Mouse (Mus musculus): ENCODE measurements at regions not wholly inside any gene's neighbourhood (a gene's known extent, or its start where the extent isn't known, plus 50 kb on each side); places are given as distances from the start of the nearest gene placed in this dataset.
"Not testable (repeated sequence)": the region's sequence is repeated elsewhere in the genome, so short reads cannot be mapped to it uniquely, and the experiment has no call there.

DNA sequence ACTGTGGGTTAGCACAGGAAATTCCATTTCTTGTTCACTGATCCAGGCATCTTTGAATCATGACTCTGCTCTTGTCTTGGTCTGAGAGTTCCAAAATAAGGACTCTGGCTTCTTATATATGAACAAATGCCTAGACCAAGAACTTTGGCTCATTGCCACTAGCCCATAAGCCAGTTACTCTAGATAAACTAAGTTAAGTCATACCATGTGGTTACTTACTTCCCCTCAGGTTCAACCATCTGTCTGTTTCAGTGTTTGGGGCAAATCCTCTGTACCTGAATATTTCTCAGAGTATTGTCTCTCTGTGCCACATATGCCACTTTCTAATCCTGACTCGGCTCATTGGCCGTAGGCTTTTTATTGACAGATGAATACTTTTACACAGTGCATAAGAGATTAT lies 454.7 kb upstream of the Tbl1xr1 start:
- no peak for DNase-seq (ENCODE audit: low read depth)

- DNase-seq (ENCODE audit: low read depth) = no peak
Observed at GRCm38 (mm10) chr3:21625039-21625438, 451.4 kb upstream of the Tbl1xr1 start.

DNA sequence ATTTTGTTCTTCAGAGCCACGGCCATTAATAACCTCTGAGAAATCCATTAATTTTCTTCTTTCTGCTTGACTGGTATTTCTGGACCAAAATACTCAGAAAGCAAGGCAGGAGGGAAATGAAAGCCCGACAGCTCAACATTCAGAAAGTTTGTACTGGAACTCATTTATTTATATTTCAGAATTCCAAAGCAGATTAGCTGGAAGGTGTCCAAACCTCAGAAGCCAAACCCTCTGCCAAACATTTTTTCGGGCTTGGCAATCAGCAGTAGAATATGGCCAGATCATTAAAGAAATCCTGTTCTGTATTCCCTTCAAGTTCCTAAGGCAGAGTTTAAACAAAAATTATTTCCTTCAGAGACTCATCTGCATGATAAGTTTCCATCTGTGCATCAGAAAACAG lies 450.4 kb upstream of the Tbl1xr1 start:
- no peak for DNase-seq (ENCODE audit: low read depth)

DNA sequence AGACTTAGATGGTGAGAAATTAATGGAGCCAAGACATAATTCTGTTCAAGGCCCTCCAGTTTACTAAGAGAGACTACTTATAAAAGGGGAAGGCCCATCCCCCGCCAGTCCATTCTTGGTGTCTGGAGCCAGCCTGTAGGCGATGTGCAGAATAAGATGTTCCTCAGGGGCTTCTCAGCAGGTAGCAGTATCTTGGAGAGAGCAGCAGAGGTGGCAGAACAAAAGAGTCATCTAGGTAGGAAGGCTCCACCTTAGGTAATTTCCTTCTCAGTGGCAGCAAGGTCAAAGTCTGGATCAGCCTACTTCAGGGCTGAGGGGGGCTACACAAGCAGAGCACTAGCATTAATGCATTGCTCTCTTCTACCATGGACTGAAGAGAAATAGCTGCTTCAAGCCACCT lies 449.4 kb upstream of the Tbl1xr1 start:
- DNase-seq (ENCODE audit: low read depth) = not testable (repeated sequence)

DNA sequence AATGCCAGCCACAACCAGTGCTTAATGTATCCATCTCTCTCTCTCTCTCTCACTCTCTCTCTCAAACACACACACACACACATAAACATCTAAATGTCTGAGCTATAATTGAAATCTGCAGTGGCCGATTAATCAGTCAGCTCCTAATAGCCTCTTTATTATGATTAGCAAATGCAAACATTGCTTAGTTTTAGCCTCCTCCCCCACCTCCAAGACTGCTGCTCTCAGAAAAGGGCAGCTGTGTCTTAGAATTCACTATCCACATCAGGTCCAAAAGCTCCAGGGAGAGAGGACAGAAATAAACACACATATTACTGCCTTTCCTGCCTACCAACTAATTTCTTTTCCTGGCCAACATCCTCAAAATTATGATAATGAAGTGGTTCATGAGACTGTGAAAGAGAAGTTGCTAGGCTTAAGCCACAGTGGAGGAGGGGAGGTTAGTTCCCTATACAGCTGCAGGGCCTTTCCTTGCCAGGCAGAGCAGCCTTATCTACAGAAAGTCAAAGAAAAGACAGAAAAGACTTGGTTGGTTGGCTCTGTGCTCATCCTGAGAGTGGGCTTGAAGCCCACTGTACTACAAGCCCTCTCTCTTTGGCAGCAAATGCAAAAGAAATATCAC lies 442.7 kb upstream of the Tbl1xr1 start:
- DNase-seq (ENCODE audit: low read depth) = peak; percentile 23

- no peak for DNase-seq (ENCODE audit: low read depth)
Observed at GRCm38 (mm10) chr3:21634675-21635204, 441.7 kb upstream of the Tbl1xr1 start.

DNA sequence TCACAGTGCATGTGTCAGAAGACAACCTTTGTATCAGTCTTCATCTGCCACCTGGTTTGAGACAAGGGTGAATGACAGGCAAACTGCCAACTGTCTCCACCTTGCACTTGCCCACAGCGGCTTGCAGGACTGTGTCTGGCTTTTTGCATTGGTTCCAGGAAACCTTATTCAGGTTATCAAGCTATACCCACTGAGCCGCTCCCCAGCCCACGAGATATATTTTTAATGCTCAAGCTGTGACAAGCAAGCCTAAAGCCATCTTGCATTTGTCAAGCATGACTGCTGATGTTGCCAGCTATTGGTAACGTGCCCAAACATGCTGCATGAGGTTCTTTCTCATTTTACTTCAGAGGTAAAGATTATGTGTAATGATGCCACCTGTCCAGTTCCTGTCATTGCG lies 437.6 kb upstream of the Tbl1xr1 start:
- DNase-seq (ENCODE audit: low read depth) = no peak

GRCm38 (mm10) chr3:21639576-21639975 lies 436.9 kb upstream of the Tbl1xr1 start:
- DNase-seq (ENCODE audit: low read depth) = no peak

- no peak for DNase-seq (ENCODE audit: low read depth)
Observed at GRCm38 (mm10) chr3:21644086-21644485, 432.4 kb upstream of the Tbl1xr1 start.

DNA sequence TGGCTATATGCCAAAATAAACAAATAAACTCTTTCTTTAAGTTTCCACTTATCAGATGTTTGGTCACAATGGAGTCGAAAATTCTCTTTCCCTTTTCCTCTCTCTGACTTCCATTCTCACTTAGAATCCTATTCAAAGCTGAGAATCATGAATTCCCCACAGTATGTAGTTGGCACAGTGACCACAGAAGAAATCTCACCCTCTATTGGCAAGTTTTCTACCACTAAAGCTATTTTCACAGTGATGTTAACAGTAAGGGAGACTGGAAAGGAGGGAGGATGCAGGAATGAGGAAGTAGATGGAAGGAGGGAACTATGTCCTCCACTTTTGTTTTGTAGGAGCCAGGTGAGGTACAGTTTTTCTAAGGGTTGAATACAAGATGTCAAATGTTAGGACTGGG lies 431.2 kb upstream of the Tbl1xr1 start:
- DNase-seq (ENCODE audit: low read depth) = no peak

- DNase-seq (ENCODE audit: low read depth) = no peak
Observed at GRCm38 (mm10) chr3:21649885-21650469, 426.5 kb upstream of the Tbl1xr1 start.

- DNase-seq (ENCODE audit: low read depth) = no peak
Observed at GRCm38 (mm10) chr3:21655301-21655700, 421.2 kb upstream of the Tbl1xr1 start.

- DNase-seq (ENCODE audit: low read depth) = no peak
Observed at GRCm38 (mm10) chr3:21667349-21668143, 408.9 kb upstream of the Tbl1xr1 start.

DNA sequence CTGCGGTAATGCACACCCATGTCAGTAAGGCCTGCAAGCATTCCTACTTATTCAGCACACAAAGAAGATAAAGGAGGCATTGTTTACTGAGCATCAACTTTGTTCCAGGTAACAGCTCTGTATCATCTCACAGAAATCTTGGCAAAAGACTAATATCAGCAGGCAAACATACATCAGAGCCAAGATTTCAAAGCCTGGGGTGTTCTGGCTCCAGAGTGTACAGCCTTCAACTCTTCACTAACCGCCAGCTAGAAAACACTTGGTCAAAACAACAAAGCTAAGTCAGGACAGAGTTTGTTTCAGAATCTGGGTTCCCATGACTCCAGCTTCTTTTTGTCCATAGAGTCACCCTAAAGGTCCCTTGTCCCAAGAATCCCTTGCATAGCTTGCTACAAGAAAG lies 404.6 kb upstream of the Tbl1xr1 start:
- no peak for DNase-seq (ENCODE audit: low read depth)

DNA sequence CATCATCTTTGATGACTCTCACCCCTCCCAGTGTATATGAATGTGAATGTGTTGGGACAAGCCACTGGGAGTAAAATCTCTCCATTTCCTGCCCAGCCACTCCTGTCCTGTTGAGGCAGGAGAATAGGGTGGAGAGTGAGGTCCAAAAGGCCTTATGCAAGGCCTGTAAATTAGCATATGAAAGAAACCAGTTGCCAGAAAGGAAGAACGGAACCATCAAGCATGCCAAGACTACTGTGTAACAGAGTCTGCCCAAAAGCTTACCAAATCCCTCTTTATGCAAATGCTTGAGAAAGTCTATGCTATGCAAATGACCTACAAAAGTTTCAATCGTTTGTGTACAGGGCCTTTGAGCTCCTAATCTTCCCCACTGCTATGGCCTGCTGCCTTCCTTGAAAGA lies 404.0 kb upstream of the Tbl1xr1 start:
- DNase-seq (ENCODE audit: low read depth) = no peak

DNA sequence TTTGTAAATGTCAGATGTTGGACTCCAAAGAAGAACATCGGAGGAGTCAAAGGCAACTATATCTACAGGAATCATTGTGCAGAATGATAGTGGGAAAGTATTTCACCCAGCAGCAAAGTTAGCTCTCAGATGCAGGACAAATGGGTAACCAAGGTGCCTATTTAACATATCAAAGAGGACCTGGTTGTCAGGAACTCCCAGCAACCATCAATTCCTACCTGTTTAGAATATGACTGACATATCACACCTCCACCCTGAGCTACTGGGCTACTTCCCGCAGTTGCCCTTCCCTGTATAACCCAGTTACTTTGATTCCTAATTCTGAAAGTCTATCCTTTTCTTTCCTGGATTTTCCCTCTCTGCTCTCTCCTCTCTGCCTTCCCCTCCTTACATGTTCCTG lies 403.0 kb upstream of the Tbl1xr1 start:
- DNase-seq (ENCODE audit: low read depth) = no peak

GRCm38 (mm10) chr3:21678265-21678664 lies 398.2 kb upstream of the Tbl1xr1 start:
- DNase-seq (ENCODE audit: low read depth) = no peak

- DNase-seq (ENCODE audit: low read depth) = no peak
Observed at GRCm38 (mm10) chr3:21678734-21679133, 397.7 kb upstream of the Tbl1xr1 start.

DNA sequence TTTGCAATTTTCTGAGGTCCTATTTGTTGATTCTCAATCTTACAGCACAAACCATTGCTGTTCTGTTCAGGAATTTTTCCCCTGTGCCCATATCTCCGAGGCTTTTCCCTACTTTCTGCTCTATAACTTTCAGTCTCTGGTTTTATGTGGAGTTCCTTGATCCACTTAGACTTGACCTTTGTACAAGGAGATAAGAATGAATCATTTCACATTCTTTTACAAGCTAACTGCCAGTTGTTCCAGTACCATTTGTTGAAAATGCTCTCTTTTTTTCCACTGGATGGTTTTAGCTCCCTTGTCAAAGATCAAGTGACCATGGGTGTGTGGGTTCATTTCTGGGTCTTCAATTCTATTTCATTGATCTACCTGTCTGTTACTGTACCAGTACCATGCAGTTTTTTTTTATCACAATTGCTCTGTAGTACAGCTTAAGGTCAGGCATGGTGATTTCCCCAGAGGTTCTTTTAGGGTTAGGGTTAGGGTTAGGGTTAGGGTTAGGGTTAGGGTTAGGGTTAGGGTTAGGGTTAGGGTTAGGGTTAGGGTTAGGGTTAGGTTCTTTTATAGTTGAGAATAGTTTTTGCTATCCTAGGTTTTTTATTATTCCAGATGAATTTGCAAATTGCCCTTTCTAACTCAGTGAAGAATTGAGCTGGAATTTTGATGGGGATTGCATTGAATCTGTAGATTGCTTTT lies 378.3 kb upstream of the Tbl1xr1 start:
- DNase-seq (ENCODE audit: low read depth) = not testable (repeated sequence)

DNA sequence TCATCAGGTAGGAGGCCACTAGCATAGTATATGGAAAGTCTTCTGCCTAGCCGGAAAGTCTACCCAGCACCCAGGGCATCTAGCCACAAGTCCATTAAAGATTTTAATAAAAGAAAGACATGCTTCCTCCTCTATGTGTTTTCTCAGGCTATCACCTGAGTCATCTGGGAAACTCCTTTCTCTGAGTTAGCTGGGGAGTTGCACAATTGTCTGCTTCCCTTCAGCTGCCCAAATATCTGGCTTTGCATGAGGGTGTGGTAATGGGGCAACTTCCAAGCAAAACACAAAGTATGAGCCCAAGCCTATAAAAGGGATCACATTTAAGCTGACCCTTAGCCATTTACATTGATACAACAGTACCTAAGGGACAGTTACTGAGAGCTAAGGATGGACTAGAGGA lies 376.9 kb upstream of the Tbl1xr1 start:
- no peak for DNase-seq (ENCODE audit: low read depth)

DNA sequence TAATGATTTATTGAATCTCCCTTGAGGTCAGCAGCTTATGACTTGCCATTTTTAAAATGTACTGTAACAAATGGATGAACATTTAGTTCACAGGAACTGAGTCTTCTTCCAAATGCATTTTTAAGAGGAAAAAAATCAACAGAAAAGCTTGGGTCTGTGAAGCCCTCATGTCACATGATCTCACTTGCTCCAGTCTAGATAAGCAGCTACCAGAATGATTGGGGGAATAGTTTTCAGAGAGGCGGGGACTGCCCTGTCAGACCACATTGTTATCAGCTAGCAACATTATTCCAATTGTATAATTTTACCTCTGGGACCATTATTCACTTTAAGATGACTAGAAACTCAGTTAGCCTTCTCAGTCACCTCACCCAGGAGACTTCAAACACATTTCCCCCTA lies 376.1 kb upstream of the Tbl1xr1 start:
- DNase-seq (ENCODE audit: low read depth) = no peak

- DNase-seq (ENCODE audit: low read depth) = no peak
Observed at GRCm38 (mm10) chr3:21726747-21727505, 349.5 kb upstream of the Tbl1xr1 start.

Measured in c-Kit-positive CD71-negative TER-119-negative erythroid progenitor cells, embryonic 14.5 days (primary cell).